Mouse (Mus musculus) ES-E14 (cell line): ENCODE results near the gene Tcte2. TPM values are rescaled to one million over a fixed set of nuclear protein-coding genes. Genes with fewer than 3 reads are reported as not detected.

ENCODE experiments used
- DNase-seq: peaks from one replicate; pipeline ENCODE4 v3.0.0-alpha.2; 2013; ENCODE audit warnings: low read depth, low spot score
- H3K27ac ChIP-seq: 2 replicates; pipeline ENCODE4 v1.5.1; 2012; ENCODE audit warnings: low read depth, mild to moderate bottlenecking, low read length, moderate library complexity, mixed read lengths; ENCODE audit not compliant: poor library complexity, insufficient read depth, severe bottlenecking
- H3K36me3 ChIP-seq: 2 replicates; pipeline ENCODE4 v1.6.1; 2012; ENCODE audit warnings: mild to moderate bottlenecking, low read length, moderate library complexity, mixed read lengths; ENCODE audit not compliant: control insufficient read depth, poor library complexity, insufficient read depth, severe bottlenecking
- H3K4me1 ChIP-seq, 2 experiments: fragments of 150-350 bp in 1 of 2; sonication (generic) in 1 of 2; 2 replicates each; pipeline ENCODE4 v1.6.1; 2012; ENCODE audit warnings: low read length in 2 of 2, mild to moderate bottlenecking in 1 of 2, mixed read lengths in 1 of 2; ENCODE audit not compliant: control insufficient read depth in 2 of 2, insufficient read depth in 2 of 2, poor library complexity in 1 of 2
- H3K4me3 ChIP-seq, 2 experiments: fragments of 150-350 bp in 1 of 2; sonication (generic) in 1 of 2; 2 replicates each; pipeline ENCODE4 v1.5.1; 2012; ENCODE audit warnings: low read length in 2 of 2, low read depth in 1 of 2, mild to moderate bottlenecking in 1 of 2, mixed read lengths in 1 of 2; ENCODE audit not compliant: insufficient read depth in 1 of 2, poor library complexity in 1 of 2, severe bottlenecking in 1 of 2
- H3K9ac ChIP-seq: 2 replicates; pipeline ENCODE4 v1.6.1; 2012; ENCODE audit warnings: low read depth, mild to moderate bottlenecking, low read length, mixed read lengths; ENCODE audit not compliant: poor library complexity, insufficient read depth, severe bottlenecking
- H3K9me3 ChIP-seq: fragments of 150-350 bp; sonication (generic); 2 replicates; pipeline ENCODE4 v1.6.1; 2012; ENCODE audit warnings: low read depth, mild to moderate bottlenecking, low read length; ENCODE audit not compliant: control insufficient read depth, insufficient read depth
- CHD2 ChIP-seq: IDR thresholded peaks from 2 replicates; pipeline ENCODE4 v1.6.1; 2014; ENCODE audit warnings: mild to moderate bottlenecking, low read depth, low read length, inconsistent platforms
- HCFC1 ChIP-seq: IDR thresholded peaks from 2 replicates; pipeline ENCODE4 v1.6.1; 2012; ENCODE audit warnings: low read length, inconsistent platforms, borderline replicate concordance; ENCODE audit not compliant: insufficient read depth
- MAFK ChIP-seq: IDR thresholded peaks from 2 replicates; pipeline ENCODE4 v1.6.1; 2014; ENCODE audit warnings: mild to moderate bottlenecking, low read depth, low read length, inconsistent platforms; ENCODE audit not compliant: insufficient read depth
- ZC3H11A ChIP-seq: IDR thresholded peaks from 2 replicates; pipeline ENCODE4 v1.6.1; 2012; ENCODE audit warnings: low read depth, mild to moderate bottlenecking, inconsistent platforms, low read length, borderline replicate concordance
- ZNF384 ChIP-seq: IDR thresholded peaks from 2 replicates; pipeline ENCODE4 v1.6.1; 2012; ENCODE audit warnings: low read depth, low read length, inconsistent platforms
- in situ Hi-C, 2 experiments: fragments of 600-800 bp; cut with MboI; formaldehyde crosslinking; loops; one replicate each; pipeline ENCODE4 v1.15.1; 2025; ENCODE audit warnings: low sequenced_read_pairs in 2 of 2, inconsistent platforms in 1 of 2; ENCODE audit not compliant: unreplicated experiment in 2 of 2
- total RNA-seq: library from RNA; depleted of rRNA; stranded (reverse); fragments of 300-350 nt; gene quantifications from 2 replicates; pipeline ENCODE4 v1.2.3, GENCODE M21; 2012

Tcte2 gene
- total RNA-seq, 1 experiment: 3.3 TPM

DNA sequence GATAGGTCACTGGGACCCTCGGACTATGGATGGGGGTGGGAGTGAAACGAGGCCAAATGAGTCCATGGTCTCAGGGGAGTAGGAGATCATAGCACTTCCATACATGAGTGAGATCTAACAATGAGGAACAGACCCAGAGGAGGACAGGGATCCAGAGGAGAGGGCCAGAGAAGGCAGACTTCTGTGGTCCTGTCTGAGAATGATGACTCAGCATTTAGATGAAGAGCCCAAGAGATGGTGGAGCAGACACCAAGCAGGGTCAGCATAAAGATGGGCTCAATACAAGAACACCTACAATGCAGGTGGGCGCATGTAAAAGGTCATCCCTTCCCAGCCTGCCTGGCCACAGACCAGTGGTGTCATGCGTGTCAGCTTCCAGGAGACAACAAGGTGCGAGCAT, 41.4 kb downstream of the Tcte2 start:
- Histone ChIP-seq H3K4me1 (peaks cover 0 to 1% of the 10 kb centered on the region in 2 experiments; a peak in 1 of 4 replicates), H3K9ac (no peak overlapping the region), H3K4me3 (no peak overlapping the region), H3K36me3 (no peaks in the 10 kb centered on the region; the same call in 1 of the 2 replicates), H3K9me3 (no peaks in the 10 kb centered on the region), H3K27ac (no peak overlapping the region)
- DNase-seq: no peak
- no peak for TF ChIP-seq CHD2
- TF ChIP-seq ZNF384: no peak
- no peak for TF ChIP-seq ZC3H11A
- TF ChIP-seq HCFC1: no peak
- peak; percentile 84 for TF ChIP-seq MAFK
- in situ Hi-C loops: no loop called here

- H3K36me3 ChIP-seq: no peaks in the 10 kb centered on the region; the same call in 1 of the 2 replicates
- in situ Hi-C loops: no loop called here
- H3K4me1 ChIP-seq: peaks cover 0 to 4% of the 10 kb centered on the region in 2 experiments; a peak in 1 of 4 replicates
- no peak overlapping the region for H3K9ac ChIP-seq
- no peak for DNase-seq
- no peak overlapping the region for H3K4me3 ChIP-seq
- H3K27ac ChIP-seq: no peak overlapping the region
- no peaks in the 10 kb centered on the region for H3K9me3 ChIP-seq
- TF ChIP-seq MAFK (no peak), HCFC1 (no peak), ZNF384 (no peak), CHD2 (no peak), ZC3H11A (no peak)
Observed at GRCm38 (mm10) chr17:13717428-13717827, 44.2 kb downstream of the Tcte2 start.

DNA sequence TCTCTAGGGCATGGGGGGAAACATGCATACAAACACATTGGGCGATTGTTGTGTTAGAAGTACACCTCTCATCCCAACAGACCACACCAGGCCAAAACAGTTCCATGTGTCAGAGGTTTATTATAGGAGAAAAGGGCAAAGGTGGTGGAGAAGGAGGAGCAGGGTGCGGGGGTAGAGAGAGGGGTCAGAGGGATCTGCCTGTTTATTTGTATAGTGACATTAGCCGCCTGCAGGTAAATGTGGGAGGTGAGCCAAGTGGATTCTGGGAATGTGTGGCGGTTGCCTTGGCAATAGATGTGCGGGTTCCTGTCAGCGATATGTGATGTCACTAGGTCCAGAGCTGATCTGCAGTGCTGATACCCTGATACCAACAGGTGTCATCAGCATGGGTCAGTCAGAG, 45.3 kb downstream of the Tcte2 start:
- Histone ChIP-seq H3K9ac (no peak overlapping the region), H3K4me3 (no peak overlapping the region), H3K4me1 (peaks cover 0 to 4% of the 10 kb centered on the region in 2 experiments; a peak in 1 of 4 replicates), H3K36me3 (no peaks in the 10 kb centered on the region; the same call in 1 of the 2 replicates), H3K9me3 (no peaks in the 10 kb centered on the region), H3K27ac (no peak overlapping the region)
- no peak for TF ChIP-seq HCFC1
- TF ChIP-seq ZC3H11A: no peak
- TF ChIP-seq CHD2: no peak
- TF ChIP-seq MAFK: no peak
- TF ChIP-seq ZNF384: no peak
- DNase-seq: no peak
- in situ Hi-C loops: no loop called here

DNA sequence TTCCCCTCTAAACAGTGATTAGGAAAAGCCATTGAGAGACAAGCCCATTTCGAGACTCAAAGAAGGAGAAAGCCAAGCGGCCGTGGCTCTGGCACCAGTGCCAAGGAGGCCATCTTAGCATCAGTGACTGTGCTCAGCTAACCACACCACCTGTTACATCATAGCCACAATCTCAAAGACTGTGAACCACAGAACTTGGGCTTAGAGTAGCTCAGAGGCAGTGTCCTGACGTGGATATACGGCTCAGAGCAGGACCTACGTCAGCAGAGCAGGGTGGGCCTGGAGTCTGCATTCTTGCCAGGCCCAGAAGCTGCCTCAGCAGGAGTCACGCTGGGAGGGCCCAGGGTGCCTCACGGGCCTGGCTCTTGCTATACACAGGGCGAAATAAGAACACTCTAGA, 46.1 kb downstream of the Tcte2 start:
- no peak for TF ChIP-seq MAFK
- no peak for TF ChIP-seq CHD2
- TF ChIP-seq HCFC1: no peak
- no peak for TF ChIP-seq ZC3H11A
- TF ChIP-seq ZNF384: no peak

More for the DNA sequence above, 46.1 kb downstream of the Tcte2 start:
- no peak overlapping the region for H3K9ac ChIP-seq
- H3K4me3 ChIP-seq: no peak overlapping the region
- H3K4me1 ChIP-seq: peaks cover 0 to 4% of the 10 kb centered on the region in 2 experiments; a peak in 1 of 4 replicates
- in situ Hi-C loops: no loop called here
- H3K36me3 ChIP-seq: no peaks in the 10 kb centered on the region; the same call in 1 of the 2 replicates
- DNase-seq: no peak
- H3K27ac ChIP-seq: no peak overlapping the region
- H3K9me3 ChIP-seq: no peaks in the 10 kb centered on the region
